Mouse (Mus musculus) limb, embryonic 11.5 days (tissue): ENCODE measurements around the gene Mrpl11. TPM values are rescaled to one million over a fixed set of nuclear protein-coding genes. Genes with fewer than 3 reads are reported as not detected.

Source experiments
- ATAC-seq: fragments of 200-750 bp; cut with Nextera tagmentation; 2 replicates; pipeline ENCODE4 v1.8.0; 2017; ENCODE audit warnings: low read depth; ENCODE audit not compliant: insufficient number of reproducible peaks, low FRiP score, low TSS enrichment
- DNase-seq: peaks from one replicate; pipeline ENCODE4 v3.0.0-alpha.2; 2015; ENCODE audit warnings: low spot score
- H3K27ac ChIP-seq: fragments of 300-500 bp; sonication (generic); replicated peaks from 2 replicates; pipeline ENCODE4 v1.5.1; 2014; ENCODE audit warnings: low read depth, mild to moderate bottlenecking, low read length
- H3K27me3 ChIP-seq: fragments of 300-500 bp; sonication (generic); 2 replicates; pipeline ENCODE4 v1.6.1; 2014; ENCODE audit warnings: mild to moderate bottlenecking, low read length, mixed read lengths; ENCODE audit not compliant: control insufficient read depth, insufficient read depth
- H3K36me3 ChIP-seq: fragments of 300-500 bp; sonication (generic); 2 replicates; pipeline ENCODE4 v1.6.1; 2014; ENCODE audit warnings: mild to moderate bottlenecking, low read length, moderate library complexity, mixed read lengths; ENCODE audit not compliant: control insufficient read depth, insufficient read depth
- H3K4me1 ChIP-seq: fragments of 300-500 bp; sonication (generic); 2 replicates; pipeline ENCODE4 v1.6.1; 2014; ENCODE audit warnings: low read length, mixed read lengths; ENCODE audit not compliant: control insufficient read depth, insufficient read depth
- H3K4me2 ChIP-seq: fragments of 300-500 bp; sonication (generic); 2 replicates; pipeline ENCODE4 v1.6.1; 2014; ENCODE audit warnings: low read depth, mild to moderate bottlenecking, moderate library complexity; ENCODE audit not compliant: severe bottlenecking
- H3K4me3 ChIP-seq: fragments of 300-500 bp; sonication (generic); 2 replicates; pipeline ENCODE4 v1.5.1; 2014; ENCODE audit warnings: low read depth, low read length
- H3K9ac ChIP-seq: fragments of 300-500 bp; sonication (generic); 2 replicates; pipeline ENCODE4 v1.6.1; 2014; ENCODE audit warnings: mild to moderate bottlenecking, low read length
- H3K9me3 ChIP-seq: fragments of 300-500 bp; sonication (generic); 2 replicates; pipeline ENCODE4 v1.6.1; 2016; ENCODE audit warnings: low read length; ENCODE audit not compliant: control insufficient read depth
- WGBS: fragments of 180-500 bp; shearing (Covaris S2); extraction: QIAGEN DNeasy Blood & Tissue Kit; methylation state at CpG from one replicate; pipeline ENCODE4 v1.1.7; 2014; 5-methylcytosine and 5-hydroxymethylcytosine counted together
- polyA plus RNA-seq: library from polyadenylated mRNA; unstranded; fragments of >200 nt; fragmentation: Nextera tagmentation; extraction: Ambion mirVana; gene quantifications from 2 replicates; pipeline ENCODE4 v1.2.1, GENCODE M21; 2014

Mrpl11 gene
- polyA plus RNA-seq, 1 experiment from 2014 or later, result 182 TPM

DNA sequence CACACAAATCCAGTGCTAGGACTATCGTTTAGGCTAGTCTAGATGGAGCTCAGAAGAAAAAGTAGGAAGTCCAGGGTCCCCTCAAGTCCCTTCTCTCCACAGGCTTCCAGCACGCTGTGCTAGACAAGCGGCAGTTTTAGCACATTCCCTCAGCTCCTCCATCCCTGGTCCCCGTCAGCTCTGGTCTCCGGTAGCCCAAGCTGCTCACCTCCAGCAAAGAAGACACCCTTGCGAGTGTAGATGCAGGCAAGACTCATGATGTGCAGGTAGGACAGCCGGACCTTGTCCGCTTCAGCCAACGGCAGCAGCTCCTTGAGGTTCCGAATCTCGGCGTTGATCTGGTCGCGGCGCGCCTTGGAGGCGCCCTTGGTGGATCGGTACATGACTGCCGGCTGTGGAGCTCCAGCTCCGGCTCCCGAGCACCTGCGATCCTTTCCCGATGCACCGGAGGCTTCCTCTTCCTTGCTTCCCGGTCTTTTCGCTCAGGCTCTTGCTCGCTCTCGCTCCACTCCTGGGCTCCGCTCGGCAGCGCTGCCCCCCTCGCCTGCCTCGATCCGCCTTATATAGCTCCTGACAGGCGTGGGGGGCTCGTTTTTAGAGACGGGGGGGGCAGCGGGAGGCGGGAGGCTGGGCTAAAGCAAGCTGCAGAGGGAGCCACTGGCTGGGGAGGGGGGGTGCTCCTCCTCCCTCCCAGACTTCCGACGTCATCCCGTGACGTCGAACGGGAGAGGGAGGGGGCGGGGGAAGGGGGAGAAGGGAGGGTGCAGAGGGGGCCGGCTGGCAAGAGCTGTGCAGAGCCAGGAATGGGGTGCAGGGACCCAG, 27.7 kb downstream of the Mrpl11 start:
- H3K27me3 ChIP-seq, result peaks cover 39% of the 10 kb centered on the region
- H3K9me3 ChIP-seq, result no peaks in the 10 kb centered on the region
- H3K9ac ChIP-seq, result no peak overlapping the region
- WGBS, result 20% methylated on average over 46 of the region's 47 CpGs
- H3K27ac ChIP-seq, result no peak overlapping the region
- DNase-seq (no peak), ATAC-seq (no peak)
- no peak overlapping the region for H3K4me2 ChIP-seq
- no peak overlapping the region for H3K4me3 ChIP-seq
- no peaks in the 10 kb centered on the region for H3K36me3 ChIP-seq
- no peaks in the 10 kb centered on the region for H3K4me1 ChIP-seq

- H3K9me3 ChIP-seq, result no peaks in the 10 kb centered on the region
- no peak within 1 kb of the TSS for H3K4me2 ChIP-seq
- ATAC-seq, result no peak
- no peaks in the 10 kb centered on the region for H3K4me1 ChIP-seq
- H3K9ac ChIP-seq, result no peak within 1 kb of the TSS
- H3K4me3 ChIP-seq, result no peak within 1 kb of the TSS
- H3K27ac ChIP-seq, result no peak within 1 kb of the TSS
- DNase-seq, result no peak
- no peaks in the 10 kb centered on the region for H3K36me3 ChIP-seq
- peaks cover 39% of the 10 kb centered on the region for H3K27me3 ChIP-seq
- WGBS, result 20% methylated on average over 4 of the region's 4 CpGs
Observed at GRCm38 (mm10) chr19:4990256-4990625, 28.3 kb downstream of the Mrpl11 start, which contains the start of gene Npas4. Gene Npas4, minus strand, starts transcription at chr19:4990316.

DNA sequence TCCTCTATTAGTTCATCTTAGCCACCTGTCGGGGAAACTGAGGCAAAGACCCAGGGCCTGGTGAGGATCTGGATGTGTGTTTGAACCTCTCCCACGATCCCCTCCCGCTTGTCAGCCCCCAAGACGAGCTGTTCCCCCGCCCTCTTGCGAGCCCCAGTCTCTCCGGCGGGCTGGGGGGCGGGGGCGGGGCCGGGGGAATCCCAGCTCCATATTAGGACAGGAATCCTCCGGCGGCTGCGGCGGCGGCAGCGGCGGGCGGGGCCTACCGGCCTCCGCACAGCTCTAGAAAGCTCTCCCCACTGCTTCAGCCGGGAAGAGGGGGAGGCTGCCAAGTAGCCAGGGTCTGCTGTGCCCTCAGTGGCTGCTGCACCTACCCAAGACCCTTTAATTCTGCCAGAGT, 28.8 kb downstream of the Mrpl11 start:
- no peak overlapping the region for H3K4me2 ChIP-seq
- DNase-seq (no peak), ATAC-seq (no peak)
- H3K36me3 ChIP-seq, result no peaks in the 10 kb centered on the region
- no peak overlapping the region for H3K4me3 ChIP-seq
- H3K9me3 ChIP-seq, result no peaks in the 10 kb centered on the region
- no peak overlapping the region for H3K9ac ChIP-seq
- no peak overlapping the region for H3K27ac ChIP-seq
- 2% methylated on average over 22 of the region's 22 CpGs for WGBS
- H3K27me3 ChIP-seq, result peaks cover 36% of the 10 kb centered on the region
- H3K4me1 ChIP-seq, result no peaks in the 10 kb centered on the region

- WGBS, result 15% methylated on average over 8 of the region's 8 CpGs
- Histone ChIP-seq H3K4me2 (no peak overlapping the region), H3K27me3 (peaks cover 36% of the 10 kb centered on the region), H3K4me1 (no peaks in the 10 kb centered on the region), H3K9me3 (no peaks in the 10 kb centered on the region), H3K4me3 (no peak overlapping the region), H3K27ac (no peak overlapping the region), H3K36me3 (no peaks in the 10 kb centered on the region), H3K9ac (no peak overlapping the region)
- peak; percentile 64 for DNase-seq
- no peak for ATAC-seq
Observed at GRCm38 (mm10) chr19:4992371-4992770, 30.4 kb downstream of the Mrpl11 start.

- DNase-seq (no peak), ATAC-seq (no peak)
- no peak overlapping the region for H3K27ac ChIP-seq
- no peak overlapping the region for H3K4me3 ChIP-seq
- H3K4me1 ChIP-seq, result no peaks in the 10 kb centered on the region
- no peak overlapping the region for H3K4me2 ChIP-seq
- peaks cover 36% of the 10 kb centered on the region for H3K27me3 ChIP-seq
- no peaks in the 10 kb centered on the region for H3K9me3 ChIP-seq
- 5% methylated on average over 9 of the region's 9 CpGs for WGBS
- H3K36me3 ChIP-seq, result no peaks in the 10 kb centered on the region
- no peak overlapping the region for H3K9ac ChIP-seq
Observed at GRCm38 (mm10) chr19:4992904-4993303, 31.0 kb downstream of the Mrpl11 start.

DNA sequence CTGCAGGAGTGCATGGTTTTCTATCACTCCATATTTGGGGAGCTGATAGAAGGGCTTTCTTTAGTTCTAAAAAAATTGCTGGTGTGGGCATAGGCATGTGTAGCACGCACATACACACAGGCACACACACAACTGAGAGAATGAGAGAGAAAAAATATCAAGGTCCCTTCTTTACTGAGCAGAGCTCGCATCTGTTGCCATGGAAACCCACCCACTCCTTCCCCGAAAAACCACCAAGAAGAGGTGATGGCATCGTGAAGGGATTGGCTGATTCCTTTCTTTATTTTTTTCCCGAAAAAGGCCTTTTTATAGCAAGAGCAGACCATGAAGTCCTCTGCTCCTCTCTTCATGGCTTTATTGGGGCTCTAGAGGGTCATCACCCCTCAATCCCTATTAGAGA, 32.1 kb downstream of the Mrpl11 start:
- H3K9ac ChIP-seq, result no peak overlapping the region
- no peak overlapping the region for H3K4me3 ChIP-seq
- H3K4me1 ChIP-seq, result no peaks in the 10 kb centered on the region
- DNase-seq (no peak), ATAC-seq (no peak)
- no peaks in the 10 kb centered on the region for H3K9me3 ChIP-seq
- peaks cover 36% of the 10 kb centered on the region for H3K27me3 ChIP-seq
- no peak overlapping the region for H3K4me2 ChIP-seq
- WGBS, result 70% methylated on average over 5 of the region's 5 CpGs
- no peaks in the 10 kb centered on the region for H3K36me3 ChIP-seq
- H3K27ac ChIP-seq, result no peak overlapping the region

- Histone ChIP-seq H3K4me1 (no peaks in the 10 kb centered on the region), H3K9me3 (no peaks in the 10 kb centered on the region), H3K27ac (no peak overlapping the region), H3K9ac (no peak overlapping the region), H3K36me3 (no peaks in the 10 kb centered on the region), H3K27me3 (no peaks in the 10 kb centered on the region), H3K4me2 (no peak overlapping the region), H3K4me3 (no peak overlapping the region)
- no peak for DNase-seq
- WGBS, result 69% methylated on average over 6 of the region's 6 CpGs
- no peak for ATAC-seq
Observed at GRCm38 (mm10) chr19:4999445-5000140, 37.6 kb downstream of the Mrpl11 start.

DNA sequence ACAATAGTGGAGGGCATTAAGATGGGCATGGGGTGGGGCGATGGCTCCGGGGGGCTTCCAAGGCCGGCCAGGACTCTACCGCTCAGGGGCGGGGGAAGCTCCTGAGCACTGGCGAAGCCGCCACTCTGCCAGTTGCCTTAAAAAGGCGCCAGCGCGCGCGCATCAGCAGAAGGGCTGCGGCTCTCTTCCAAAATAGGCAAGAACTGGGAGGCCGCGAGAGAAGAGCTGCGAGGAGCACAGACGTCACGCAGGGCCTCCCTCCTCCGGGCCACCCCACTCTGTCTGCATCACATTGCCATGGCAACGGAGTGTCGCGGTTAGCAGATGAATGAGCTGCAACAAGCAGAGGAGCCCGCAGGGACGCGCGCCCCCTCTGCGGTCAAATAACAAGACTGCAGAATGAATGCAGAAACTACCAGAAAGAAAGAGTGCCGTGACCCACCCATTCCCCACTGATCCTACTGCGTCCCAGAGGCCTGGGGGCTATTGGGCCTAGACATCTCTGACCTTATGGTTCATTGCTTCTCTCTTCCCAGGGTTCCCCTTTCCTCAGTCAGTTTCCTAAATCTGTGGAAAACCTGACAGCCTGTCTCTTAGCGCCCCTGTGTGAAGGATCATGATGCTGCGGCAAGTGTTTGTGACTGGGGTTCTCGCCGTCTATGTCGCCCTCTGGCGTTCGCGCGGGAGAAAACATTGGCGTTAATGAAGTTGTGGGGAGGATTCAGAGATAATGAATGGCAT, 39.9 kb downstream of the Mrpl11 start:
- no peaks in the 10 kb centered on the region for H3K27me3 ChIP-seq
- no peaks in the 10 kb centered on the region for H3K4me1 ChIP-seq
- H3K4me3 ChIP-seq, result peak overlapping the region; percentile 12; the same call in 1 of the 2 replicates
- H3K27ac ChIP-seq, result no peak overlapping the region
- under 1% methylated on average over 39 of the region's 39 CpGs for WGBS
- ATAC-seq (peak; percentile 75), DNase-seq (peak; percentile 84)
- no peak overlapping the region for H3K9ac ChIP-seq
- H3K4me2 ChIP-seq, result peak overlapping the region; percentile 55
- no peaks in the 10 kb centered on the region for H3K36me3 ChIP-seq
- no peaks in the 10 kb centered on the region for H3K9me3 ChIP-seq
